Mouse (Mus musculus): Measurements from ENCODE around the gene Kdm2b.

DNA sequence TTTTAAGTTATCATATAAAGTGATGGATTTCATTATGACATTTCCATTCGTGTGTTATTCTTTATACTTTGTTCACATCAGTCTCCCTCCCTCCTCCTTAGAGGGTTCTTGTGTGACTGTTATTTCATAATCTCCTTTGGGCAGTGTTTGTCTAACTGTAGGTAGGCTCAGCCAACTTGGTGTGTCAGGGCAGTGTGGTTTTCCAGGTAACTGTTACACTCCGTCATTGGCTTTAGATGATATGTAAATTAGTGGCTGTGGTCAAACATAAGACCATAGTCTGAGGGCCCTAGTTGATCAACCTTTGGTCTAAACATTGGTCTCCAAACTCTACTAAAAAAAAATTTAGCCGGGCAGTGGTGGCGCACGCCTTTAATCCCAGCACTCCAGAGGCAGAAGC is 30.8 kb upstream of the Kdm2b start:
- no peak for TF ChIP-seq GATA1 (IDR thresholded peaks at IDR 0.05; ENCODE audit: low read length)
- no peak for TF ChIP-seq TAL1 (IDR thresholded peaks at IDR 0.05; ENCODE audit: low read length)

Data from erythroblast, embryonic 14.5 days (primary cell).